Mouse (Mus musculus) limb, embryonic 12.5 days (tissue): Measurements from ENCODE around the gene Ccne1. TPM values are rescaled to one million over a fixed set of nuclear protein-coding genes. Genes with fewer than 3 reads are reported as not detected.

Experiments used
- ATAC-seq: fragments of 200-750 bp; cut with Nextera tagmentation; 2 replicates; pipeline ENCODE4 v1.8.0; 2017; ENCODE audit warnings: low read depth, moderate TSS enrichment; ENCODE audit not compliant: insufficient number of reproducible peaks, insufficient read depth, low FRiP score, low TSS enrichment
- H3K27ac ChIP-seq: fragments of 300-500 bp; sonication (generic); 2 replicates; pipeline ENCODE4 v1.5.1; 2016; ENCODE audit warnings: mild to moderate bottlenecking, moderate library complexity
- H3K27me3 ChIP-seq: fragments of 300-500 bp; sonication (generic); 2 replicates; pipeline ENCODE4 v1.6.1; 2016; ENCODE audit warnings: mild to moderate bottlenecking, moderate library complexity
- H3K36me3 ChIP-seq: fragments of 300-500 bp; sonication (generic); 2 replicates; pipeline ENCODE4 v1.6.1; 2016; ENCODE audit warnings: mild to moderate bottlenecking, moderate library complexity
- H3K4me1 ChIP-seq: fragments of 300-500 bp; sonication (generic); replicated peaks from 2 replicates; pipeline ENCODE4 v1.6.1; 2016
- H3K4me2 ChIP-seq: fragments of 300-500 bp; sonication (generic); 2 replicates; pipeline ENCODE4 v1.6.1; 2016; ENCODE audit warnings: mild to moderate bottlenecking, moderate library complexity
- H3K4me3 ChIP-seq: fragments of 300-500 bp; sonication (generic); replicated peaks from 2 replicates; pipeline ENCODE4 v1.5.1; 2016; ENCODE audit warnings: mild to moderate bottlenecking
- H3K9ac ChIP-seq: fragments of 300-500 bp; sonication (generic); replicated peaks from 2 replicates; pipeline ENCODE4 v1.6.1; 2016; ENCODE audit warnings: mild to moderate bottlenecking, moderate library complexity
- H3K9me3 ChIP-seq: fragments of 300-500 bp; sonication (generic); 2 replicates; pipeline ENCODE4 v1.6.1; 2016; ENCODE audit warnings: mild to moderate bottlenecking, moderate library complexity
- WGBS: fragments of 180-500 bp; shearing (Covaris S2); methylation state at CpG from one replicate; pipeline ENCODE4 v1.1.7; 2016; 5-methylcytosine and 5-hydroxymethylcytosine counted together
- polyA plus RNA-seq: library from polyadenylated mRNA; unstranded; fragments of >200 nt; fragmentation: Nextera tagmentation; extraction: Ambion mirVana; gene quantifications from 2 replicates; pipeline ENCODE4 v1.2.1, GENCODE M21; 2016

The Ccne1 gene
- 84.6 and 85.6 TPM in 2 replicates for polyA plus RNA-seq

GRCm38 (mm10) chr7:38107371-38108259 is at the start of gene Ccne1:
TSS of gene Ccne1 (minus strand) at chr7:38107534.
- Histone ChIP-seq H3K4me1 (peaks cover 40% of the 10 kb centered on the region), H3K4me2 (peak within 1 kb of the TSS; percentile 89), H3K9me3 (no peaks in the 10 kb centered on the region), H3K27me3 (no peaks in the 10 kb centered on the region), H3K27ac (peak within 1 kb of the TSS; percentile 77), H3K36me3 (peaks cover 16% of the 10 kb centered on the region), H3K9ac (peak within 1 kb of the TSS; percentile 88), H3K4me3 (peak within 1 kb of the TSS; percentile 90)
- WGBS, result under 1% methylated on average over 93 of the region's 102 CpGs
- ATAC-seq, result peak; percentile 90

- H3K4me1 ChIP-seq, result no peaks in the 10 kb centered on the region
- H3K27me3 ChIP-seq, result 0 out of 2 replicates have a peak, but pooled peaks cover 3% of the 10 kb centered on the region
- no peak overlapping the region for H3K9ac ChIP-seq
- no peaks in the 10 kb centered on the region for H3K9me3 ChIP-seq
- H3K4me2 ChIP-seq, result no peak overlapping the region
- no peak for ATAC-seq
- no peaks in the 10 kb centered on the region for H3K36me3 ChIP-seq
- no peak overlapping the region for H3K27ac ChIP-seq
- no peak overlapping the region for H3K4me3 ChIP-seq
- 86% methylated on average over 5 of the region's 5 CpGs for WGBS
Measured at GRCm38 (mm10) chr7:38155829-38156228, 48.5 kb upstream of the Ccne1 start.

- no peak overlapping the region for H3K4me3 ChIP-seq
- H3K27ac ChIP-seq, result no peak overlapping the region
- H3K9ac ChIP-seq, result no peak overlapping the region
- H3K9me3 ChIP-seq, result peaks cover 4% of the 10 kb centered on the region; the same call in 1 of the 2 replicates
- ATAC-seq, result no peak
- no peaks in the 10 kb centered on the region for H3K36me3 ChIP-seq
- no peak overlapping the region for H3K4me2 ChIP-seq
- 88% methylated on average over 3 of the region's 3 CpGs for WGBS
- no peaks in the 10 kb centered on the region for H3K4me1 ChIP-seq
- H3K27me3 ChIP-seq, result 0 out of 2 replicates have a peak, but pooled peaks cover 3% of the 10 kb centered on the region
Measured at GRCm38 (mm10) chr7:38152571-38152970, 45.2 kb upstream of the Ccne1 start.

- no peaks in the 10 kb centered on the region for H3K36me3 ChIP-seq
- H3K4me1 ChIP-seq, result no peaks in the 10 kb centered on the region
- no peak overlapping the region for H3K4me2 ChIP-seq
- peaks cover 7% of the 10 kb centered on the region; the same call in 1 of the 2 replicates for H3K9me3 ChIP-seq
- 64% methylated on average over 14 of the region's 14 CpGs for WGBS
- no peak for ATAC-seq
- no peak overlapping the region for H3K4me3 ChIP-seq
- H3K27ac ChIP-seq, result no peak overlapping the region
- no peak overlapping the region for H3K9ac ChIP-seq
- H3K27me3 ChIP-seq, result 0 out of 2 replicates have a peak, but pooled peaks cover 3% of the 10 kb centered on the region
Measured at GRCm38 (mm10) chr7:38151706-38152312, 44.5 kb upstream of the Ccne1 start.

- Histone ChIP-seq H3K4me1 (no peaks in the 10 kb centered on the region), H3K4me2 (no peak overlapping the region)
Measured at GRCm38 (mm10) chr7:38147477-38147876, 40.1 kb upstream of the Ccne1 start.

GRCm38 (mm10) chr7:38141747-38142545 is 34.6 kb upstream of the Ccne1 start:
- 67% methylated on average over 13 of the region's 13 CpGs for WGBS
- no peaks in the 10 kb centered on the region for H3K9me3 ChIP-seq
- no peaks in the 10 kb centered on the region for H3K27me3 ChIP-seq
- 0 out of 2 replicates have a peak, but pooled peaks cover 9% of the 10 kb centered on the region for H3K4me1 ChIP-seq
- ATAC-seq, result no peak
- H3K36me3 ChIP-seq, result no peaks in the 10 kb centered on the region
- H3K9ac ChIP-seq, result no peak overlapping the region
- H3K27ac ChIP-seq, result no peak overlapping the region
- no peak overlapping the region for H3K4me2 ChIP-seq
- no peak overlapping the region for H3K4me3 ChIP-seq

More at GRCm38 (mm10) chr7:38147477-38147876, 40.1 kb upstream of the Ccne1 start:
- 92% methylated on average over 6 of the region's 6 CpGs for WGBS
- Histone ChIP-seq H3K27ac (no peak overlapping the region), H3K9ac (no peak overlapping the region), H3K27me3 (0 out of 2 replicates have a peak, but pooled peaks cover 3% of the 10 kb centered on the region), H3K4me3 (no peak overlapping the region), H3K36me3 (no peaks in the 10 kb centered on the region), H3K9me3 (peaks cover 7% of the 10 kb centered on the region; the same call in 1 of the 2 replicates)
- ATAC-seq, result no peak

GRCm38 (mm10) chr7:38140324-38140723 is 33.0 kb upstream of the Ccne1 start:
- Histone ChIP-seq H3K4me1 (0 out of 2 replicates have a peak, but pooled peaks cover 9% of the 10 kb centered on the region), H3K27ac (no peak overlapping the region), H3K4me3 (no peak overlapping the region), H3K9me3 (no peaks in the 10 kb centered on the region), H3K4me2 (no peak overlapping the region), H3K36me3 (no peaks in the 10 kb centered on the region), H3K27me3 (no peaks in the 10 kb centered on the region; the same call in 1 of the 2 replicates), H3K9ac (0 out of 2 replicates have a peak overlapping the region, but pooled peaks have one; percentile 18)
- no peak for ATAC-seq
- WGBS, result 30% methylated on average over 9 of the region's 9 CpGs

- WGBS, result 93% methylated on average over 5 of the region's 5 CpGs
- no peak for ATAC-seq
- no peaks in the 10 kb centered on the region; the same call in 1 of the 2 replicates for H3K27me3 ChIP-seq
- H3K9me3 ChIP-seq, result no peaks in the 10 kb centered on the region
- no peak overlapping the region for H3K9ac ChIP-seq
- no peak overlapping the region for H3K4me2 ChIP-seq
- peaks cover 20% of the 10 kb centered on the region for H3K4me1 ChIP-seq
- H3K27ac ChIP-seq, result no peak overlapping the region
- no peaks in the 10 kb centered on the region for H3K36me3 ChIP-seq
- H3K4me3 ChIP-seq, result no peak overlapping the region
Measured at GRCm38 (mm10) chr7:38134471-38134870, 27.1 kb upstream of the Ccne1 start.

- Histone ChIP-seq H3K27me3 (no peaks in the 10 kb centered on the region), H3K4me2 (no peak overlapping the region), H3K36me3 (no peaks in the 10 kb centered on the region), H3K27ac (peak overlapping the region; percentile 83; the same call in 1 of the 2 replicates), H3K4me3 (no peak overlapping the region), H3K9ac (no peak overlapping the region), H3K9me3 (no peaks in the 10 kb centered on the region), H3K4me1 (peaks cover 30% of the 10 kb centered on the region)
- 34% methylated on average over 5 of the region's 5 CpGs for WGBS
- peak; percentile 28; the same call in 1 of the 2 replicates for ATAC-seq
Measured at GRCm38 (mm10) chr7:38131186-38131585, 23.9 kb upstream of the Ccne1 start.

GRCm38 (mm10) chr7:38129986-38130729 is 22.8 kb upstream of the Ccne1 start:
- WGBS, result 14% methylated on average over 26 of the region's 26 CpGs
- Histone ChIP-seq H3K9me3 (no peaks in the 10 kb centered on the region), H3K27ac (peak overlapping the region; percentile 83), H3K9ac (no peak overlapping the region), H3K36me3 (no peaks in the 10 kb centered on the region), H3K4me1 (peaks cover 35% of the 10 kb centered on the region), H3K4me3 (peak overlapping the region; percentile 9; the same call in 1 of the 2 replicates), H3K4me2 (peak overlapping the region; percentile 48), H3K27me3 (no peaks in the 10 kb centered on the region)
- peak; percentile 74 for ATAC-seq
